Comparison of ENCODE assay signal across 29 mouse cellular contexts in the genomic region with DNA sequence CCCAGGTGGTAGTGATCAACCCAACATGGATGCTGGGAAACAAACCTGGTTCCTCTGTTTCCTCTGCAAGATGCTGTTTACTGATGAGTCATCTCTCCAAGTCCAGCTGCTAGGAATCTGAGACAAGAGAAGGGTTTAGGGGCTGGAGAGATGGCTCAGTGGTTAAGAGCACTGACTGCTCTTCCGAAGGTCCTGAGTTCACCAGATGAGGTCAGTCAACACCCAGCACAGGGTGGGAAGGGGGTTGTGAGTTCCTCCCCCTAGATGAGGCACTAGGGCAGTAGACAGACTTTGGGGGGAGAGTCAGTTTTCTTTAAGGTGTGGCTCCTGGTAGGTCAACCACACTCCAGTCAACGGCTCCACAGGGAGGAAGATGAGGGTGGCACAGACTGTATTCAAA. TPM values are rescaled to one million over a fixed set of nuclear protein-coding genes. Genes with fewer than 3 reads are reported as not detected.
DNase-seq lines count a peak whose midpoint lies in the region; ATAC-seq and TF ChIP-seq lines count a peak whose summit lies in the region.
"Had no signal": no experiment of that assay in that cellular context is flagged by ENCODE, and none has a peak within 500 bp of the region (broad histone marks: within the 10 kb centered on the region; RNA-seq: fewer than 3 reads in every experiment).

No protein-coding gene starts in this region.

- H3K4me2 ChIP-seq in lung, postnatal 0 days (replicated peaks; ENCODE audit: low read depth, low read length): no peak overlapping the region
- H3K4me2 ChIP-seq: embryonic facial prominence, embryonic 13.5 days; embryonic facial prominence, embryonic 15.5 days; forebrain, embryonic 12.5 days had no signal

- H3K36me3 ChIP-seq in ES-Bruce4 (ENCODE audit: control insufficient read depth, insufficient read depth, low read length, poor library complexity, severe bottlenecking) (no peaks in the 10 kb centered on the region), ES-E14 (ENCODE audit: control insufficient read depth, insufficient read depth, low read length, poor library complexity, severe bottlenecking) (peaks cover under 1% of the 10 kb centered on the region; the same call in 1 of the 2 replicates)
- H3K36me3 ChIP-seq in lung, postnatal 0 days (ENCODE audit: insufficient read depth, low read length): no peaks in the 10 kb centered on the region
- H3K36me3 ChIP-seq: embryonic facial prominence, embryonic 13.5 days; embryonic facial prominence, embryonic 15.5 days; forebrain, embryonic 10.5 days; forebrain, embryonic 12.5 days had no signal

- H3K9me3 ChIP-seq in ES-Bruce4 (replicated peaks; ENCODE audit: control insufficient read depth, insufficient read depth, low read length, poor library complexity, severe bottlenecking) (no peaks in the 10 kb centered on the region), ES-E14 (ENCODE audit: control insufficient read depth, insufficient read depth, low read depth, low read length) (no peaks in the 10 kb centered on the region)
- no peaks in the 10 kb centered on the region for H3K9me3 ChIP-seq in lung, postnatal 0 days (ENCODE audit: low read length)
- H3K9me3 ChIP-seq: embryonic facial prominence, embryonic 13.5 days; embryonic facial prominence, embryonic 15.5 days; forebrain, embryonic 10.5 days; forebrain, embryonic 12.5 days had no signal

- H3K4me3 ChIP-seq in ES-Bruce4 (ENCODE audit: low read depth, low read length) (no peak overlapping the region), ES-E14 (ENCODE audit: insufficient read depth in 1 of 2, low read depth in 1 of 2, low read length in 2 of 2, poor library complexity in 1 of 2, severe bottlenecking in 1 of 2) (no peak overlapping the region)
- no peak overlapping the region for H3K4me3 ChIP-seq in lung, postnatal 0 days (ENCODE audit: low read depth, low read length)
- H3K4me3 ChIP-seq: embryonic facial prominence, embryonic 13.5 days; embryonic facial prominence, embryonic 15.5 days; erythroblast, embryonic 14.5 days; forebrain, embryonic 10.5 days; forebrain, embryonic 12.5 days had no signal

- no peak for TF ChIP-seq CTCF in ES-Bruce4 (IDR thresholded peaks at IDR 0.05; ENCODE audit: low read depth, low read length)
- no peak for TF ChIP-seq CTCF in lung, postnatal 0 days (IDR thresholded peaks at IDR 0.05)

- WGBS in lung, postnatal 0 days: 85% methylated on average over 2 of the region's 2 CpGs

- H3K27ac ChIP-seq in ES-Bruce4 (ENCODE audit: insufficient read depth, low read length) (peak overlapping the region; percentile 21; the same call in 1 of the 2 replicates), ES-E14 (ENCODE audit: insufficient read depth, low read depth, low read length, poor library complexity, severe bottlenecking) (peak overlapping the region; percentile 36)
- H3K27ac ChIP-seq in lung, postnatal 0 days (ENCODE audit: low read length): no peak overlapping the region
- H3K27ac ChIP-seq: embryonic facial prominence, embryonic 13.5 days; embryonic facial prominence, embryonic 15.5 days; forebrain, embryonic 10.5 days; forebrain, embryonic 12.5 days had no signal

- H3K4me1 ChIP-seq in ES-Bruce4 (ENCODE audit: control insufficient read depth, insufficient read depth, low read length): no peaks in the 10 kb centered on the region
- peaks cover 0 to 9% of the 10 kb centered on the region in 2 experiments; a peak in 3 of 4 replicates for H3K4me1 ChIP-seq in ES-E14 (ENCODE audit: control insufficient read depth in 2 of 2, insufficient read depth in 2 of 2, low read length in 2 of 2, poor library complexity in 1 of 2)
- no peaks in the 10 kb centered on the region for H3K4me1 ChIP-seq in lung, postnatal 0 days (ENCODE audit: insufficient read depth, low read depth, low read length)

- DNase-seq in ES-E14 (ENCODE audit: low read depth, low spot score) (no peak), R1 (ENCODE audit: low read depth, low spot score) (peak; percentile 77)
- no peak for DNase-seq in ovary, adult 18-20 months (ENCODE audit: low spot score)
- no peak for DNase-seq in lung, adult 18-20 months
- DNase-seq in lung, postnatal 0 days (ENCODE audit: low spot score): no peak
- DNase-seq: adrenal gland, adult 2 months; adrenal gland, postnatal 10 days; adrenal gland, postnatal 25 days; B cell, adult 2 months; cerebellum, adult 11 months; cerebellum, adult 18-20 months; cerebellum, adult 8-10 months; cerebellum, adult 9-11 months; cerebellum, postnatal 14 days; cerebellum, postnatal 36 days; embryo, embryonic 11 days had no signal

- TF ChIP-seq POLR2A in ES-Bruce4 (IDR thresholded peaks at IDR 0.05; ENCODE audit: insufficient read depth, low read length): no peak

- H3K9ac ChIP-seq in ES-Bruce4 (ENCODE audit: low read depth, poor library complexity, severe bottlenecking) (no peak overlapping the region), ES-E14 (ENCODE audit: insufficient read depth, low read depth, low read length, poor library complexity, severe bottlenecking) (no peak overlapping the region; the same call in 1 of the 2 replicates)
- H3K9ac ChIP-seq in lung, postnatal 0 days (replicated peaks; ENCODE audit: low read depth): no peak overlapping the region
- H3K9ac ChIP-seq: embryonic facial prominence, embryonic 13.5 days; embryonic facial prominence, embryonic 15.5 days; forebrain, embryonic 12.5 days had no signal

- no peaks in the 10 kb centered on the region for H3K27me3 ChIP-seq in ES-Bruce4 (ENCODE audit: control insufficient read depth, insufficient read depth, low read length, poor library complexity, severe bottlenecking)
- H3K27me3 ChIP-seq in lung, postnatal 0 days (replicated peaks; ENCODE audit: insufficient read depth, low read length): no peaks in the 10 kb centered on the region
- H3K27me3 ChIP-seq: CH12.LX; embryonic facial prominence, embryonic 13.5 days; embryonic facial prominence, embryonic 15.5 days; forebrain, embryonic 12.5 days; Patski had no signal

- no peak for ATAC-seq in lung, postnatal 0 days
- ATAC-seq in activated CD4-positive, CD25-positive, alpha-beta regulatory T cell, adult 4 months: no peak
- ATAC-seq: CD4-positive, CD25-positive, alpha-beta regulatory T cell, adult 4 months; forebrain, embryonic 14.5 days; forebrain, embryonic 16.5 days; Patski had no signal

- in situ Hi-C loops in ES-E14 (cut with MboI; ENCODE audit: low sequenced_read_pairs in 2 of 2, unreplicated experiment in 2 of 2): no loop called here

- TF ChIP-seq EP300 in ES-Bruce4 (IDR thresholded peaks at IDR 0.05; ENCODE audit: insufficient read depth, low read depth, low read length): no peak
- TF ChIP-seq EP300 in lung, postnatal 0 days (IDR thresholded peaks at IDR 0.05): no peak

TF ChIP-seq in ES-E14, 5 proteins besides CTCF, POLR2A, EP300 and RAD21:
- TF ChIP-seq ZC3H11A (IDR thresholded peaks at IDR 0.05; ENCODE audit: borderline replicate concordance, low read depth, low read length): no peak

RNA-seq across cellular contexts. Expression of a gene that starts 2.0 kb away (rescaled TPM):
- 49.3 and 50.3 TPM in 2 replicates for polyA plus RNA-seq in ES-Bruce4 (2011; ENCODE audit: insufficient read depth, insufficient read length, low read depth, missing spikeins)
- 111 and 119 TPM in 2 replicates for total RNA-seq in ES-E14 (2012; rRNA removed)
- polyA plus RNA-seq in lung, postnatal 0 days (2015; fragmentation: Nextera tagmentation; extraction: Ambion mirVana): 9.4 and 9.6 TPM in 2 replicates
- polyA plus RNA-seq in activated CD4-positive, CD25-positive, alpha-beta regulatory T cell, adult 4 months (2017; shearing (Covaris generic)): 10 to 100 TPM; 20.2 to 21.0 TPM

RNA-seq across cellular contexts. Expression of a gene that starts 35.4 kb away (rescaled TPM):
- polyA plus RNA-seq in ES-Bruce4 (2011; ENCODE audit: insufficient read depth, insufficient read length, low read depth, missing spikeins): 1.0 and 1.1 TPM in 2 replicates
- total RNA-seq in ES-E14 (2012; rRNA removed): 0.98 and 1.6 TPM in 2 replicates
- polyA plus RNA-seq in lung, postnatal 0 days (2015; fragmentation: Nextera tagmentation; extraction: Ambion mirVana): 2.6 and 2.7 TPM in 2 replicates
- polyA plus RNA-seq in activated CD4-positive, CD25-positive, alpha-beta regulatory T cell, adult 4 months (2017; shearing (Covaris generic)): under 1 TPM; 0.46 to 0.78 TPM
- total RNA-seq: common myeloid progenitor, adult 5-6 weeks had no signal
